Mouse (Mus musculus) lung, postnatal 0 days (tissue): Measurements from ENCODE around the gene Zfp704. TPM values are rescaled to one million over a fixed set of nuclear protein-coding genes. Genes with fewer than 3 reads are reported as not detected.

ENCODE experiments used
- ATAC-seq: fragments of 200-750 bp; cut with Nextera tagmentation; 2 replicates; pipeline ENCODE4 v1.8.0; 2017; ENCODE audit warnings: moderate library complexity
- DNase-seq: peaks from one replicate; pipeline ENCODE4 v3.0.0-alpha.2; 2016; ENCODE audit warnings: low spot score
- H3K27ac ChIP-seq: fragments of 300-500 bp; sonication (generic); 2 replicates; pipeline ENCODE4 v1.5.1; 2014; ENCODE audit warnings: antibody characterized with exemption, mild to moderate bottlenecking, low read length, mixed read lengths
- H3K27me3 ChIP-seq: fragments of 300-500 bp; sonication (generic); replicated peaks from 2 replicates; pipeline ENCODE4 v1.6.1; 2014; ENCODE audit warnings: low read length, mixed read lengths; ENCODE audit not compliant: insufficient read depth
- H3K36me3 ChIP-seq: fragments of 300-500 bp; sonication (generic); 2 replicates; pipeline ENCODE4 v1.6.1; 2014; ENCODE audit warnings: low read length, mixed read lengths; ENCODE audit not compliant: insufficient read depth
- H3K4me1 ChIP-seq: fragments of 300-500 bp; sonication (generic); 2 replicates; pipeline ENCODE4 v1.6.1; 2014; ENCODE audit warnings: antibody characterized with exemption, low read depth, low read length, mixed read lengths; ENCODE audit not compliant: insufficient read depth
- H3K4me2 ChIP-seq: fragments of 300-500 bp; sonication (generic); replicated peaks from 2 replicates; pipeline ENCODE4 v1.6.1; 2014; ENCODE audit warnings: low read depth, mild to moderate bottlenecking, low read length, moderate library complexity, mixed read lengths
- H3K4me3 ChIP-seq: fragments of 300-500 bp; sonication (generic); 2 replicates; pipeline ENCODE4 v1.5.1; 2014; ENCODE audit warnings: low read depth, low read length
- H3K9ac ChIP-seq: fragments of 300-500 bp; sonication (generic); replicated peaks from 2 replicates; pipeline ENCODE4 v1.6.1; 2014; ENCODE audit warnings: low read depth, mild to moderate bottlenecking
- H3K9me3 ChIP-seq: fragments of 300-500 bp; sonication (generic); 2 replicates; pipeline ENCODE4 v1.6.1; 2016; ENCODE audit warnings: low read length, mixed read lengths
- CTCF ChIP-seq: IDR thresholded peaks from 2 replicates; pipeline ENCODE4 v1.5.1; 2016; ENCODE audit warnings: antibody characterized with exemption, mild to moderate bottlenecking
- EP300 ChIP-seq: IDR thresholded peaks from 2 replicates; pipeline ENCODE4 v1.6.1; 2016; ENCODE audit warnings: antibody characterized with exemption, mild to moderate bottlenecking, control low read depth
- WGBS: fragments of 180-500 bp; shearing (Covaris S2); extraction: QIAGEN DNeasy Blood & Tissue Kit; methylation state at CpG from one replicate; pipeline ENCODE4 v1.1.7; 2014; 5-methylcytosine and 5-hydroxymethylcytosine counted together
- polyA plus RNA-seq: library from polyadenylated mRNA; unstranded; fragments of >200 nt; fragmentation: Nextera tagmentation; extraction: Ambion mirVana; gene quantifications from 2 replicates; pipeline ENCODE4 v1.2.1, GENCODE M21; 2015

The Zfp704 gene
- polyA plus RNA-seq, 1 experiment from 2014 or later = 5.9 TPM

DNA sequence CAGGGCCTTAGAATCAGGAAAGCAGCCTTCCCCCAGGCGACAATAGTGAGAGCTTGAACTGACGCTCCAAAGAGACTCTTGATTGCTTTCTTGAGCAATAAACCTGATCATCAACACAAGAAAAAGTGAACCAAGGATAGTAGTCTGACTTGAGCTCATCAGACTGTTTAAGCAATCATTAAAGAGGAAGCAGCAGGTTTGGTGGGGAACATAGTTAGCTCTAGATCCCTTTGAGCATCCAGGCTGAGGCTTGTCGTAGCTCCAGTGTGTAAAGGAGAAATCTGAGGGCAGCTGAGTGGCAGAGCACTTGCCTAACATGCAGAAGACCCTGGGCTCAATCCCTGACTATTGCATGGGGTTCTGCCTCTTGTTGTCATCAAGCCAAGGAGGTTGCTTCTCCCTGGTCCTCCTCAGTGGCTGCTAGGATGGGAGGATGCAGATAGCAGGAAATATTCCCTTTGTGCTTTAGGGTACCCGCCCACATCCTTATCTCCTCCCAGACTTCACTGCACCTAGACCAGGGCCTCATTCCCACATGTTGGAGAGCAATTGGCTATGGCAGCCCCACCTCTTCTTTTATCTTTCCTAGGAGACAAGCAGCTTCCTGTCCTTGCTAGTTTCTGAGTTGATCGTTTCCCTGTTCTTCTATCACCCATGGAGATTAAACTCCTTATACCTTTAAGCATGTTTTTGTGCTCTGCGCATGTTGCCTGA is 9.8 kb upstream of the Zfp704 start:
- 65% methylated on average over 6 of the region's 6 CpGs for WGBS
- Histone ChIP-seq H3K9me3 (no peaks in the 10 kb centered on the region), H3K27ac (no peak overlapping the region), H3K27me3 (no peaks in the 10 kb centered on the region), H3K9ac (no peak overlapping the region), H3K4me2 (no peak overlapping the region), H3K4me1 (no peaks in the 10 kb centered on the region), H3K36me3 (no peaks in the 10 kb centered on the region), H3K4me3 (no peak overlapping the region)
- no peak for TF ChIP-seq CTCF
- TF ChIP-seq EP300 = no peak
- ATAC-seq (no peak), DNase-seq (no peak)

DNA sequence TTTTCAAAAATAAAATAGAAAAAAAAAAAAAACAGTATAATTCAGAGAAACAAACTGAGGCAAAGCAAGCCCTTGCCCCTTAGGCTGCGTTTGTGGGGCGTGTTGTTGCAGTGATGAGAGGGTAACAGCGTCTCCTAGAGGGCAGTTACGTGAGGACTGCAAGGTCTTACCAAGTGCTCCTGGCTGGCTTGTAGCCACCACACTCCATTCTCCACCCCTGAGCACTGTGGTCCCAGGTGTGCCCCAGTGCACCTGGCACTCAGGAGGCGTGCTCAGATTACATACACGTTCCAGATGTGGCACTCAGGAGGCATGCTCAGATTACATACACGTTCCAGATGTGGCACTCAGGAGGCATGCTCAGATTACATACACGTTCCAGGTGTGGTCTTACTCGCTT is 7.2 kb upstream of the Zfp704 start:
- H3K36me3 ChIP-seq = no peaks in the 10 kb centered on the region
- no peaks in the 10 kb centered on the region for H3K27me3 ChIP-seq
- H3K4me2 ChIP-seq = no peak overlapping the region
- H3K27ac ChIP-seq = no peak overlapping the region
- TF ChIP-seq EP300 (no peak), CTCF (peak; percentile 45)
- no peaks in the 10 kb centered on the region for H3K4me1 ChIP-seq
- DNase-seq = no peak
- ATAC-seq = peak; percentile 37
- no peaks in the 10 kb centered on the region for H3K9me3 ChIP-seq
- H3K9ac ChIP-seq = no peak overlapping the region
- WGBS = 67% methylated on average over 9 of the region's 9 CpGs
- H3K4me3 ChIP-seq = no peak overlapping the region

DNA sequence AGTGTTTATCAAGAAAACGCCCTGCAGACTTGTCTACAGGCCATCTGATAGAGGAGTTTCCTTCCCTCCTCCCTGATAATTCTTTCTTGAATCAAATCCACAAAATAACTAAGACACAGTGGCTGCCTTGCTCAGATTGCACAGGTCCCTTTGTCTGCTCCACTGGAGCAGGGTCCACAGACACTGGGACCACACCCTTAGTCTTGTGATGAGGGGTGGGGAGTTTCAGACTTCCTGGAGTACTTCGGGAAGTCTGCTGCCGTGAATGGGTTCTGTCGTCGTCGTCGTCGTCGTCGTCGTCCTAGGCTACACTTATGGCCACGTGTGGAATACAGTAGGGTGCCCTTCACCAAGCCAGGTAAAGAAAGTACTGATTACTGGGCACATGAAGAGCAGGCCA is 4.8 kb upstream of the Zfp704 start:
- H3K4me3 ChIP-seq = no peak overlapping the region
- 0 out of 2 replicates have a peak, but pooled peaks cover 2% of the 10 kb centered on the region for H3K27me3 ChIP-seq
- H3K4me1 ChIP-seq = peaks cover 4% of the 10 kb centered on the region; the same call in 1 of the 2 replicates
- H3K9ac ChIP-seq = no peak overlapping the region
- H3K36me3 ChIP-seq = no peaks in the 10 kb centered on the region
- no peak for DNase-seq
- ATAC-seq = no peak
- WGBS = 32% methylated on average over 12 of the region's 12 CpGs
- no peak overlapping the region for H3K4me2 ChIP-seq
- H3K27ac ChIP-seq = no peak overlapping the region
- no peak for TF ChIP-seq CTCF
- no peak for TF ChIP-seq EP300
- H3K9me3 ChIP-seq = no peaks in the 10 kb centered on the region

DNA sequence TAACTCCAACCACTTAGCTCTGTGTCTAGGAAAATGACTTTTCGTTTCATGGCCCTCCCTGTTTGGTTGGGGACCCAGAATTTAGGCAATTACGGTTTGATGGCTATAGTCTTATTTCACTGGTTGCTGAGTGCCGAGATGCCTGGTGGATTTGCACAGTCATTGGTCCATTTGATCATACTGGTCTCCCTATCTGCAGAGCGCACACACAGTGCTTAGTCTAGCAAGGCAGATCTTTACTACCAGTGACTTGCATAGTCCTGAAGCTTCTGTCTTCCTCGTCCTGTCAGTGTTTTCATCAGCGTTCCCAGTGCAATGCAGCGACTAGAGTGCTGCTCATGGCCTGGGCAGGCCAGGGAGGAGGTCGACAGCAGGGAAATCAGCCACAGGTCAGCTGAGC is 4.1 kb upstream of the Zfp704 start:
- no peak overlapping the region for H3K9ac ChIP-seq
- H3K9me3 ChIP-seq = no peaks in the 10 kb centered on the region
- no peak for DNase-seq
- H3K4me3 ChIP-seq = no peak overlapping the region
- H3K36me3 ChIP-seq = no peaks in the 10 kb centered on the region
- peaks cover 4% of the 10 kb centered on the region; the same call in 1 of the 2 replicates for H3K4me1 ChIP-seq
- H3K4me2 ChIP-seq = no peak overlapping the region
- ATAC-seq = no peak
- TF ChIP-seq CTCF = no peak
- TF ChIP-seq EP300 = no peak
- H3K27ac ChIP-seq = no peak overlapping the region
- 70% methylated on average over 8 of the region's 8 CpGs for WGBS
- H3K27me3 ChIP-seq = 0 out of 2 replicates have a peak, but pooled peaks cover 2% of the 10 kb centered on the region

DNA sequence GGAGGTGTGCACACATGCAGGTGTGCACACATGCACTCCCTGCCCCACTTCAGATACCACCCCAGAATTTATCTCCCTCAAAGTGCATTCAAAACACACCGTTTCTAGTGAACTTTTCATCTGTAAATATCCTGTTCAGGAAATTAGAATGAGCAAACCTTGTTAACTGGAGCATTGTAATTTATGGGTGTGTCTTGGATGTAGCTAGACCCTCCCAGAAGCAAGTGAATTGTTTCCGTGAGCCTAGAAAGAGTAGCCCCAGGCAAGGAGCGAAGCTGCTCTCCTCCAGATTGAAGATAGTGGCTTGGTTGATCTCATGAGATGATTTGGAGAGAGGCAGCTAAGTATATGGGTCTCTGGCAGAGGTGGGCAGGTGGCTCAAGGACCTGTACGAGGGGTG is 1.3 kb upstream of the Zfp704 start:
- Histone ChIP-seq H3K4me2 (no peak overlapping the region), H3K9me3 (no peaks in the 10 kb centered on the region), H3K4me1 (peaks cover 4% of the 10 kb centered on the region; the same call in 1 of the 2 replicates), H3K27me3 (0 out of 2 replicates have a peak, but pooled peaks cover 2% of the 10 kb centered on the region), H3K27ac (no peak overlapping the region), H3K9ac (no peak overlapping the region), H3K36me3 (no peaks in the 10 kb centered on the region), H3K4me3 (no peak overlapping the region)
- no peak for TF ChIP-seq EP300
- TF ChIP-seq CTCF = no peak
- ATAC-seq (no peak), DNase-seq (peak; percentile 17)
- 48% methylated on average over 4 of the region's 4 CpGs for WGBS

DNA sequence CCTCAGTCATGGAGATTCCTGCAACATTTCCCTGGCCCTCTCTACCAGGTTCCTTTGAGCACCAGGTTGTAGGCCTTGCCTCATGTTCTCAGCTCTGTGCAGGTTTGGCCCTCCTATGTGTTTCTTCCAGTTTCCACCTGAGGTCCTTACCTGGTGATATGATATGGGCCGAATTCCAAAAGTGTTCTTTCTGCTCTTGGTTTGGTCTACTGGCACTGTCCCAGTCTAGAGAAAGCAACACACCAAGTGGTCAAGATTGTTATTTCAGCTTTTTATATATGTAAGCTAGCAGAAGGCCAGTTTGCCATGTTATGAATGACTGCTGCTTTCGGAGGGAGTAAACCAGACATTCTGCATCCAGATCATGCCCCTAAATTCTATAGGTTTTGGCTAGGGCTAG is 541 bp upstream of the Zfp704 start:
- H3K36me3 ChIP-seq = no peaks in the 10 kb centered on the region
- WGBS = 65% methylated on average over 2 of the region's 2 CpGs
- no peak overlapping the region for H3K27ac ChIP-seq
- no peak overlapping the region for H3K9ac ChIP-seq
- ATAC-seq (peak; percentile 5; the same call in 1 of the 2 replicates), DNase-seq (no peak)
- peak overlapping the region; percentile 98 for H3K4me2 ChIP-seq
- no peaks in the 10 kb centered on the region for H3K9me3 ChIP-seq
- peaks cover 4% of the 10 kb centered on the region; the same call in 1 of the 2 replicates for H3K4me1 ChIP-seq
- TF ChIP-seq EP300 (no peak), CTCF (no peak)
- H3K4me3 ChIP-seq = no peak overlapping the region
- 0 out of 2 replicates have a peak, but pooled peaks cover 2% of the 10 kb centered on the region for H3K27me3 ChIP-seq
